Mouse (Mus musculus) neural tube, embryonic 13.5 days (tissue): ENCODE measurements around the gene Chrna1. TPM values are rescaled to one million over a fixed set of nuclear protein-coding genes. Genes with fewer than 3 reads are reported as not detected.

Experiments used
- ATAC-seq: fragments of 200-750 bp; cut with Nextera tagmentation; 2 replicates; pipeline ENCODE4 v1.8.0; 2017; ENCODE audit warnings: low read depth, mild to moderate bottlenecking, moderate TSS enrichment, moderate library complexity
- H3K27ac ChIP-seq: fragments of 300-500 bp; sonication (generic); replicated peaks from 2 replicates; pipeline ENCODE4 v1.5.1; 2015; ENCODE audit warnings: moderate library complexity, mild to moderate bottlenecking, inconsistent platforms
- H3K27me3 ChIP-seq: fragments of 300-500 bp; sonication (generic); 2 replicates; pipeline ENCODE4 v1.6.1; 2015; ENCODE audit warnings: mild to moderate bottlenecking, inconsistent platforms
- H3K36me3 ChIP-seq: fragments of 300-500 bp; sonication (generic); 2 replicates; pipeline ENCODE4 v1.6.1; 2015; ENCODE audit warnings: mild to moderate bottlenecking, inconsistent platforms
- H3K4me1 ChIP-seq: fragments of 300-500 bp; sonication (generic); replicated peaks from 2 replicates; pipeline ENCODE4 v1.6.1; 2015; ENCODE audit warnings: inconsistent platforms
- H3K4me2 ChIP-seq: fragments of 300-500 bp; sonication (generic); 2 replicates; pipeline ENCODE4 v1.6.1; 2015; ENCODE audit warnings: inconsistent platforms, mild to moderate bottlenecking, moderate library complexity
- H3K4me3 ChIP-seq: fragments of 300-500 bp; sonication (generic); 2 replicates; pipeline ENCODE4 v1.5.1; 2015; ENCODE audit warnings: mild to moderate bottlenecking, inconsistent platforms
- H3K9ac ChIP-seq: fragments of 300-500 bp; sonication (generic); 2 replicates; pipeline ENCODE4 v1.6.1; 2015; ENCODE audit warnings: moderate library complexity, mild to moderate bottlenecking, inconsistent platforms
- H3K9me3 ChIP-seq: fragments of 300-500 bp; sonication (generic); 2 replicates; pipeline ENCODE4 v1.6.1; 2016; ENCODE audit warnings: inconsistent platforms
- WGBS: fragments of 180-500 bp; shearing (Covaris S2); methylation state at CpG from one replicate; pipeline ENCODE4 v1.1.7; 2015; 5-methylcytosine and 5-hydroxymethylcytosine counted together
- polyA plus RNA-seq: library from polyadenylated mRNA; unstranded; fragments of >200 nt; fragmentation: Nextera tagmentation; extraction: Ambion mirVana; gene quantifications from 2 replicates; pipeline ENCODE4 v1.2.1, GENCODE M21; 2015

The Chrna1 gene
- polyA plus RNA-seq, 1 experiment from 2014 or later, result 0.52 TPM

DNA sequence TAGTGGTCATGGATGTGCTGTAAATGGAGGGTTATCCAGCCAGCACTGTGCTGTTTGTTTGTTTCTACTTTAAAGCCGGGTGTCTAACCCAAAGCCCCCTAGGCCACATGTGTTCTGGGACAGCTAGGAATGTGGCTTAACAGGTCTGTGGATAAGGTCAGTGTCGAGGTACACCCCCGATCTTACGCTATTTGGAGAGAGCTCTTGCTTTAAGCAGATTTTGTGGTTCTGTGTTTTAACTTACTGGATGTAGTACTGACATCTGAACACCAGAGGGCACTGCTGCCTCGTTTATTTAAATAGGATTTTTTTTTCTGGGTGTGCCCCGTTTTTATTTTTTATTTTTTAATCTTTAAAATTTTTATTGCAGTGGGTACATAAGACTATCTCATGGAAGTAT lies 29.4 kb downstream of the Chrna1 start:
- Histone ChIP-seq H3K9ac (no peak overlapping the region), H3K4me2 (no peak overlapping the region), H3K4me1 (no peaks in the 10 kb centered on the region), H3K9me3 (no peaks in the 10 kb centered on the region), H3K27me3 (0 out of 2 replicates have a peak, but pooled peaks cover 5% of the 10 kb centered on the region), H3K36me3 (no peaks in the 10 kb centered on the region), H3K4me3 (no peak overlapping the region), H3K27ac (no peak overlapping the region)
- 30% methylated on average over 6 of the region's 6 CpGs for WGBS
- ATAC-seq, result no peak

DNA sequence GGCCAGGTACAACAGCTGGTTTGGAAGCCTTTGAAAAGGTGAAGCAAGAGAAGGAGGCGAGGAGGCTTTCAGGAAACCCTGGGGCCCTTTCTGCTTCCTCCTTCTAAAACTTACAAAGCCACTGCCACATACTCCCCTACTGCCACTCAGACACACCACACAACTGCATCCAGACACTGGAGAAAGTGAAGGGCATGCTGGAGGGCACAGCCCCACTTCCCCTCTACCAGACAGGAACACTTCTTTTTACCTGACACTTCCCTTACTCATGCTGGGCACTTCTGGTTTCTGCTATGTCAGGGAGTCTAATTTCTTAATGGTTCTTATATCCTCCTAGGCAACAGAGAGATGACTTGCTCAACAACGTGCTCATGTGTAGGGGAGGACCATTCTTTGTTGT lies 31.6 kb downstream of the Chrna1 start:
- peaks cover 13% of the 10 kb centered on the region; the same call in 1 of the 2 replicates for H3K27me3 ChIP-seq
- H3K9ac ChIP-seq, result no peak overlapping the region
- H3K4me3 ChIP-seq, result no peak overlapping the region
- no peak overlapping the region for H3K27ac ChIP-seq
- no peaks in the 10 kb centered on the region for H3K9me3 ChIP-seq
- WGBS, result 69% methylated on average over 2 of the region's 2 CpGs
- no peaks in the 10 kb centered on the region for H3K36me3 ChIP-seq
- H3K4me1 ChIP-seq, result no peaks in the 10 kb centered on the region
- ATAC-seq, result no peak
- no peak overlapping the region for H3K4me2 ChIP-seq

DNA sequence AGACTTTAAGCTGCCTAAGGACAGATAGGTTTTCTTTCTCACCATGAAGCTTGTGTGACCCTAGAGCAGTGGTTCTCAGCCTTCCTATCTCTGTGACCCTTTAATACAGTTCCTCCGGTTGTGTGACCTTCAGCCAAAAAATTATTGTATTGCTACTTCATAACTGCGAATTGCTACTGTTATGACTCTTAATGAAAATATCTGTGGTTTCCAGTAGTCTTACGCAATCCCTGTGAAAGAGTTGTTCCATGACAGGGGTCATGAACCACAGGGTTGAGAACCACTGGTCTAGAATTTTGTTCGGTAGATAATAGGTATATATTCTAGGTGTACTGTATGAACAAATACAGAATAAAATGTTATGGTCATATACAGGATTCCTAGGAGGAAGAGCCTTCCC lies 32.9 kb downstream of the Chrna1 start:
- Histone ChIP-seq H3K4me2 (no peak overlapping the region), H3K9me3 (no peaks in the 10 kb centered on the region), H3K27me3 (peaks cover 19% of the 10 kb centered on the region), H3K36me3 (no peaks in the 10 kb centered on the region), H3K27ac (no peak overlapping the region), H3K9ac (no peak overlapping the region), H3K4me1 (no peaks in the 10 kb centered on the region), H3K4me3 (no peak overlapping the region)
- 91% methylated on average over 4 of the region's 4 CpGs for WGBS
- ATAC-seq, result no peak

DNA sequence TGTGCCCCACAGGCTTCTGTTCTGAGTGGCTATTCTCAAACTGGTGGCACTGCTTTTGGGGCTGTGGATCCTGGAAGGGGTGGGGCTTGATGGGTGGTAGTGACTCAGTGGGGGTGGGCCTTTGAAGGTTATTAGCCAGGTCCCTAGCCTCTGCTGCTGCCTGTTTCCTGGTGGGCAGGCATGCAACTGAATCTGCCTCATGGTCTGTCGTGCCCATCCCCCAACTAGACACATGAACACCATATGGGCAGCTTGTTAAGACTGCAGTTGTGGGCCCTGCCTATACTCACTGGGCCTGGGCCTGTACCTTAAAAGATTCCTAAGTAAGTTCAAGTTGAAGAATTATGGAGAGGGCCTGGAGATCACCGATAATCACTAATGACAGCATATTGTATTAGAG lies 34.6 kb downstream of the Chrna1 start:
- H3K9me3 ChIP-seq, result no peaks in the 10 kb centered on the region
- no peak overlapping the region for H3K27ac ChIP-seq
- no peak overlapping the region for H3K4me3 ChIP-seq
- ATAC-seq, result 0 out of 2 replicates have a peak, but pooled peaks have one; percentile 23
- no peak overlapping the region for H3K4me2 ChIP-seq
- H3K36me3 ChIP-seq, result no peaks in the 10 kb centered on the region
- H3K4me1 ChIP-seq, result peaks cover 5% of the 10 kb centered on the region
- H3K27me3 ChIP-seq, result peaks cover 26% of the 10 kb centered on the region
- H3K9ac ChIP-seq, result no peak overlapping the region
- WGBS, result 74% methylated on average over 2 of the region's 2 CpGs

DNA sequence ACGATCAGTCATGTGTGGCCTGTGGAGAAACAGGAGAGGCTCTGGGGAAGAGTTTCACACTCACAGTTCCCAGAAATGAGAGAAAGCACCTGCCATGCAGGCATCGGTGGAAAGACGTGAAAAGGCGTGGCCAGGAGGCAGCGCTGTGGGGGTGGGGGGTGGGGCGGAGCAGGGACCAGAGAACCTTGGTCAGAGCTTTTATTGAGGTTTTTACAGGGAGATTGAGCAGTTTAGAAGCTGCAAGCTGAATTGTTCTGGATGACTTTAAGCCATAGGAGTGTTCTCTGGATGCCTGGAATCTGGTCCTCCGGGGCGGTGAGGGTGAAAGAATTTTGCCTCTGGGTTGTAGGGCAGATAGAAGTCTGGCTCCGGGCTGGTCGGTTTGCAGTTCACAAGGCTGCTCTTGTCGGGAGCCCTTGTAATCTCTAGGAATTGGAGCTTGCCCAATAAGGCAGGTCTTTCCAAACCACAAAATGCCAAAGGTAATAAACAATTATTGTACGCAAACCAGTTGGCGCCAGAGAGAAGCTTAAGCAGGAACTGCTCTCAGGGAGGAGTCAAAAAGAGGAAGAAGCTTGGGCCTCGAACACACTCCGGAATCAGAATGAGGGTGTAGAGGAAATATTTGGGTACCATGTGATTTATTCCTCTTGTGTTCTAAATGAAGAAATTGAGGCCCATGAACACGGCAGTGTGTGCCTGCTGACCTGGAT lies 39.5 kb downstream of the Chrna1 start:
- Histone ChIP-seq H3K9ac (no peak overlapping the region), H3K4me3 (no peak overlapping the region), H3K27me3 (peaks cover 20% of the 10 kb centered on the region), H3K36me3 (no peaks in the 10 kb centered on the region), H3K4me2 (peak overlapping the region; percentile 39), H3K9me3 (no peaks in the 10 kb centered on the region), H3K4me1 (peaks cover 9% of the 10 kb centered on the region), H3K27ac (no peak overlapping the region)
- no peak for ATAC-seq
- WGBS, result 30% methylated on average over 16 of the region's 16 CpGs

DNA sequence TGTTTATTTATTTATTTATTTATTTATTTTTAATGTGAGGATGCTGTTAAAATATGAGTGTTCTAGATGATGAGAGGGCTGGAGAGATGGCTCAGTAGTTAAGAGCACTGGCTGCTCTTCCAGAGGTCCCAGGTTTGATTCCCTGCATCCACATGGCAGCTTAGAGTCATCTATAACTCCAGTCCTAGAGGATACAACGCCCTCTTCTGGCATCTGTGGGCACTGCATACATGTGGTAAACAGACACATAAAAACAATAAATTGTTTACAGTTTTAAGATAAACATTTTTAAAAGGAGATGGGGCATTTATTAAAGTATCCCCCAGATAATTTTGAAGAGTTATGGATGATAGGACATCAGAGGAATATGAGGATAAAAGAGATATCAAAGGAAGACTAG lies 40.4 kb downstream of the Chrna1 start:
- ATAC-seq, result no peak
- no peak overlapping the region for H3K9ac ChIP-seq
- H3K36me3 ChIP-seq, result no peaks in the 10 kb centered on the region
- peaks cover 20% of the 10 kb centered on the region for H3K27me3 ChIP-seq
- H3K4me2 ChIP-seq, result no peak overlapping the region
- peaks cover 9% of the 10 kb centered on the region for H3K4me1 ChIP-seq
- no peaks in the 10 kb centered on the region for H3K9me3 ChIP-seq
- no peak overlapping the region for H3K4me3 ChIP-seq
- WGBS, result 25% methylated on average over 1 of the region's 1 CpGs
- no peak overlapping the region for H3K27ac ChIP-seq

DNA sequence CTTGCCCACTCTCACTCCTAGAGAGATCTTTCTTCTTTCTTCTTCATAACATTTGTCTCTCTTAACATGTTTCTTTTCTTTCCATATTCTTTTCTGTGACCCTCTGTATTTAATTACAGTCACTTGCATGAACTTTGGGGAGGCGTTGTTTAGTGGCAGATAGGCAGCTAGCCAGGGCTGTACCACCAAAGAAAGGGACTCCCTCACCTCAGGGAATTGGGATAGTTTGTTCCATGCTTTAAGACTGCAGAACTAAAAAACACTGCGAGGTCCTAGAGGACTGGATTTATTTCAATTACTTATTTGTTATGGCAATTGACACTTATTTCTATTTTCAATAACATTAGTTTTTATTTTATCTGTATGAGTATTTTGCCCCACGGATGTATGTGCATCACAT lies 41.0 kb downstream of the Chrna1 start:
- Histone ChIP-seq H3K4me2 (no peak overlapping the region), H3K9ac (no peak overlapping the region), H3K27me3 (peaks cover 18% of the 10 kb centered on the region), H3K9me3 (no peaks in the 10 kb centered on the region), H3K27ac (no peak overlapping the region), H3K4me1 (peaks cover 9% of the 10 kb centered on the region), H3K36me3 (no peaks in the 10 kb centered on the region), H3K4me3 (no peak overlapping the region)
- ATAC-seq, result no peak
- 85% methylated on average over 3 of the region's 3 CpGs for WGBS

DNA sequence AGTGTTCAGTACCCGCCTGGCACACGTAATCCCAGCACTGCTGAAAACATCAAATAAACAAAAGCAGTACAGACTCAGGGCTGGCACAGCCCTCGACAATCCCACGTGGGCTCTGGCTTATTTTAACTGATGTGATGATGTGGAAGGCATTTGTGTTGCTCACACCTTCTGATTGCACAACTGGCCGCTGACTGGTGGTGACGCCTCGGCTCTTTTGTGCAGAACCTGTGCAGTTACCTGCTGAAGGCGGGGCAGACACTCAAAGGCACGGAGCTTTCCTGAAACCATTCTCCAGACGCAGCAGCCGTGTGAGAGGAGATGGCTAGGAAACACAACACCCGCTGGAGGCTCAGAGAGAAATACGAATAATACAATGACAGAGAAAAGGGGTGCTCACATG lies 41.5 kb downstream of the Chrna1 start:
- 83% methylated on average over 13 of the region's 13 CpGs for WGBS
- peaks cover 9% of the 10 kb centered on the region for H3K4me1 ChIP-seq
- no peak overlapping the region for H3K9ac ChIP-seq
- ATAC-seq, result no peak
- H3K4me3 ChIP-seq, result no peak overlapping the region
- peaks cover 13% of the 10 kb centered on the region for H3K27me3 ChIP-seq
- H3K4me2 ChIP-seq, result no peak overlapping the region
- no peak overlapping the region for H3K27ac ChIP-seq
- H3K36me3 ChIP-seq, result no peaks in the 10 kb centered on the region
- H3K9me3 ChIP-seq, result no peaks in the 10 kb centered on the region

DNA sequence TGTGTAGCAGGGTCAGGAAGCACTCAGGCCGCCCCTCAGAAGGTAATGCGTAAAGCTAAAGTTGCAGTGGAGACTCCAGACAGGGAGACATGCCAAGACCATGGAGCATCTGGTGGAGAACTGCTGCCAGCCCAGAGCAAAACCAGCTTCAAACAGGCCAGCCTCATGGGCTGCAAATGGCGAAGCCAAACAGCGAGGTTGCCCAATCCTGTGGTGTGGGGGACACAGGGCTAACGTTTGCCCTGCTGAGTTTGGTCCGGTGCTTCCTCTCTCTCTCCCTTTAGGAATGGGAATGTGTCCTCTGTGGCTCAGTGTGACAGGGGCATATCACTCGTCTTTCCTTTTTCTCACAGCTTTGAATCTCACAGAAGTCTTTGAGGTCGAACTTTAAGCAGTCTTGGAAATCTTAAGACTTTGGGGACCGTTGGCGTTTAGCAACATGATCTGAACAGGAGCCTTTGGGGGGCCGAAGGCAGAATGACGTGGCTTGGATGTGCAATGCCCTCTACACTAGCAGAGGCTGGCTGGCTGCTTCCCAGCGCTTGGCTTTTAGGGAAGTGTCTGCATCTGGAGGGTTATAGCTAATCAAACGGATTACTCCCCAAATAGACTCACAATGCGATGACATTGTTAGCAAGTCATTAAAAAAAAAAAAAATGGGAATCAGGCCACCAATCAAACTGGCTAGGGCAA lies 43.9 kb downstream of the Chrna1 start:
- Histone ChIP-seq H3K9ac (no peak overlapping the region), H3K4me3 (no peak overlapping the region), H3K36me3 (no peaks in the 10 kb centered on the region), H3K27me3 (peaks cover 5% of the 10 kb centered on the region), H3K9me3 (no peaks in the 10 kb centered on the region), H3K4me2 (no peak overlapping the region), H3K4me1 (peaks cover 9% of the 10 kb centered on the region), H3K27ac (no peak overlapping the region)
- WGBS, result 80% methylated on average over 15 of the region's 15 CpGs
- no peak for ATAC-seq

DNA sequence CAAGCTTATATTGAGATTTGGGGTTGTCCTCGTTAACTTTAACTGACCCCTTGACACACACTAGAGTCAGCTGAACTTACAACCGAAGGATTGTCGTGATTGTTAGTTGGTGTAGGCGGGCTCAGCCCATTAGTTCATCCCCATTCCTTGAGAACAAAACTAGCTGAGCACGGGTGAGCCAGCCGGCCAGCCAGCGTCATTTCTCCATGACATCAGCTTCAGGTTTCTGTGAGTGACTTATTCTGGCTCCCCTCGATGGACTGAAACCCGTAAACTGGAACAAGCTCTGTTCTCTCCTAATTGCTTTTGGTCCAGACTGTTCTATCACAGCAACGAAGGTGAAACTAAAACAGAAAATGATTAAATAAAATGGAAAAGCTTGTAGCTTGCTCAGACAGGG lies 45.4 kb downstream of the Chrna1 start:
- no peak for ATAC-seq
- no peaks in the 10 kb centered on the region for H3K9me3 ChIP-seq
- no peak overlapping the region for H3K4me2 ChIP-seq
- no peaks in the 10 kb centered on the region; the same call in 1 of the 2 replicates for H3K27me3 ChIP-seq
- no peak overlapping the region for H3K27ac ChIP-seq
- H3K4me3 ChIP-seq, result no peak overlapping the region
- H3K36me3 ChIP-seq, result no peaks in the 10 kb centered on the region
- 73% methylated on average over 10 of the region's 10 CpGs for WGBS
- H3K9ac ChIP-seq, result no peak overlapping the region
- H3K4me1 ChIP-seq, result peaks cover 5% of the 10 kb centered on the region

DNA sequence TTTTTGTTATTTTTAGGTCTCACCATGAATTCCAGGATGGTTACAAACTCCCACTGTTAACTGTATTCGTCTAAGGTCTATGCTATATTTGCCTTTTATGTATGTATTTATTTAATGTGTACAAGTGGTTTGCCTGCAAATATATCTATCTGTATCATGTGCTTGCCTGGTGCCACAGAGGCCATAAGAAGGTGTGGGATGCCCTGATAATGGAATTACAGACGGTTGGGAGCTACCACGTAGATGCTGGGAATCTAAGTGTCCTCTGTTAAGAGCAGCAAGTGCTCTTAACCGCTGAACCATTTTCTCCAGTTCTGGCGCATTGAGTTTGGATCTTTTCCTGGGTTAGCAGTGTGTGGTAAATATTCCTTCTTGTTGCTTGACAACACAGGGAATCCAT lies 49.7 kb downstream of the Chrna1 start:
- ATAC-seq, result no peak
- no peaks in the 10 kb centered on the region; the same call in 1 of the 2 replicates for H3K27me3 ChIP-seq
- no peak overlapping the region for H3K9ac ChIP-seq
- H3K27ac ChIP-seq, result no peak overlapping the region
- no peak overlapping the region for H3K4me2 ChIP-seq
- H3K4me1 ChIP-seq, result peaks cover 21% of the 10 kb centered on the region
- H3K9me3 ChIP-seq, result no peaks in the 10 kb centered on the region
- no peaks in the 10 kb centered on the region for H3K36me3 ChIP-seq
- H3K4me3 ChIP-seq, result no peak overlapping the region
- WGBS, result 73% methylated on average over 5 of the region's 5 CpGs

DNA sequence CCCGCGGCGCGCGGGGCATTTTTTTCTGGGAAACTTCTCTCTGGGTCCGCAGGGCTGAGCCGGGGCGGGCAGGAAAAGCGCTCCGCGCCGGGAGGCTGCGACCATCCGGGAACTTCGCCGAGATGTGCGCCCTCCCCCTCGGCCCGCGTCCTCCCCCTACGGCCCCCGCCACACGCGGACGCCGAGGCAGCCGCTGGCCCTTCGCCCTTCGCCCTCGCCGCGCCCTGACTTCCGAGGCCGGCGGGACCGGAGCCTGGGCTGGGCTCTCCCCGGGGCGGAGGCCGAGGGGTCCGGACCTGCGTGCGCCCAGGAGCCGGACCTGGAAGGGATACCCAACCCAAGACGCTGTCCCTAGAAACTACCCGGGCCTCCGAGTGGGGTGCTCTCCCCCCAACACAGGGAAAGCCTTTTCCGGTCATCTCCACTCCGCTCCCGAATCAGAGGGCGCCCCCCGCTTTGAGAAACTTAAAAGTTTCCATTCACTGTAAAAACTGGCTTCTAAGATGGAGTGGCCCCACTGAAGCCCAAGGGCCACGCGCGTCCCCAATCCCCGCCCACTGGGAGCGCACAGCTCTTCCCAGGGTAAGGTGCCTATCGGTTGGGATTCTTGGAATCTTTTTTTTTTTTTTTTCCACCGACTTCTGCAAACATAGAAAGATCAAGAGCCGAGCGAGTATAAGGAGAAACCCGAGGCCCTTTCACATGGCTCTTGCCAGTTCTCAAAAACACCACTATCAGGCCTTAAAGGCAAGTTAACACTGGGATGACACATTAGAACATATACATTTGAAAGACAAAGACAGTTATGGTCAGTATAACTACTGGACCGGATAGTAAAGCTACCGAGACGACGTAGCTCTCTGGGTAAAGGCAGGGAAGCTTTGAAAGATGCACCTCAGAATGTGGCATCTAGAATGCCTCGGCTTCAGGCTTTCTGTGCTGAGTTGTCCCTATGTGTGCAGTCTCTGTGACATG lies 50.5 kb downstream of the Chrna1 start, which contains the start of gene Wipf1:
Gene Wipf1 (minus strand): TSS at position 379 of the 975 bp plus-strand sequence.
- H3K27ac ChIP-seq, result peak within 1 kb of the TSS; percentile 77
- H3K9ac ChIP-seq, result peak within 1 kb of the TSS; percentile 86
- WGBS, result 2% methylated on average over 57 of the region's 66 CpGs
- no peaks in the 10 kb centered on the region; the same call in 1 of the 2 replicates for H3K27me3 ChIP-seq
- ATAC-seq, result peak; percentile 88
- no peaks in the 10 kb centered on the region for H3K9me3 ChIP-seq
- peak within 1 kb of the TSS; percentile 68 for H3K4me3 ChIP-seq
- peak within 1 kb of the TSS; percentile 85 for H3K4me2 ChIP-seq
- H3K4me1 ChIP-seq, result peaks cover 21% of the 10 kb centered on the region
- H3K36me3 ChIP-seq, result no peaks in the 10 kb centered on the region
